Mouse (Mus musculus) olfactory bulb, adult 2 months (tissue): ENCODE measurements around the gene Slc4a3.

Source experiments
- CTCF ChIP-seq: fragments of 200-500 bp; IDR thresholded peaks from 2 replicates; pipeline ENCODE4 v1.5.1; 2012; ENCODE audit warnings: low read depth, mild to moderate bottlenecking, low read length, moderate library complexity; ENCODE audit not compliant: insufficient read depth
- POLR2A ChIP-seq: fragments of 200-500 bp; IDR thresholded peaks from 2 replicates; pipeline ENCODE4 v1.6.1; 2012; ENCODE audit warnings: mild to moderate bottlenecking, low read depth, low read length, moderate library complexity; ENCODE audit not compliant: insufficient read depth

- TF ChIP-seq CTCF (no peak), POLR2A (no peak)
Observed at GRCm38 (mm10) chr1:75557041-75557440, 11.0 kb downstream of the Slc4a3 start.
